Mouse (Mus musculus) megakaryocyte, embryonic 14.5 days (primary cell): ENCODE data around the gene Bace1.

ENCODE experiments used
- FLI1 ChIP-seq: IDR thresholded peaks from 2 replicates; pipeline ENCODE4 v1.6.1; 2012; ENCODE audit warnings: low read length, inconsistent platforms, mixed read lengths
- GATA1 ChIP-seq: IDR thresholded peaks from 3 replicates; pipeline ENCODE4 v1.6.1; 2012; ENCODE audit warnings: mixed read lengths, low read length, inconsistent platforms, borderline replicate concordance

DNA sequence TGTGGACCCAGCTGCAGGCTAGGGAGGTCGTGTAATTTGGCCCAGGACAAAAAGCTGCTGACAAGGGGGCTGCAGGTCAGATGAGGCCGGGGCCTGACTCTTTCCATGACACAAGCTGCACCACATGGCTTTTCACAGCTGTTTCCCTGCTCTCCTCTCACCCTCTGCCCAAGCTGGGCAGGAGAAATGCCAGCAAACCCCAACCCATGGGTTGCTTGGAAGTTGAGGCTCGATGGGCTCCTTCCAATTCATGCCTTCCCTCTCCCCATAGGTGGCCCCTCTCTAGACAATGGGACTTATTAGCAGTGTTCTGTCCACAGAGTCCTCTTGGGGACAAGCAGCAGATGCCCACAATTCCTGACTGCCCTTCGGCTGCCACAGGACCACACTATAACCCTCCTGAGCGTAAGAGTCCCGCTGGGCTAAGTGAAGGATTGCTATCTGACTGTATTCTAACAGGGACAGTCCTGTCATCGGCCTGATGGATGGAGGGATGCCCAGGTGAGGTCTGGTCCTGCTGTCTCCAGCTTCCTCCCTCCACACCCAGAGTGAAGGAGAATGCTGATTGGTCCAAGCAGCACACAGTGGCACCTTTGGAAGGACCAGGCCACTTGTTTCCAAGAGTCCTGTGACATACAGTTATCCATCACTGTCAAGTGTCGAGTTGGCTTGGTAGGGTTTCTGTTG lies 46.8 kb upstream of the Bace1 start:
- no peak for TF ChIP-seq FLI1
- no peak for TF ChIP-seq GATA1
